Mouse (Mus musculus) cerebellum, adult 8-10 months (tissue): ENCODE results near the gene Zkscan5.
A peak's percentile ranks its signal among the peaks of the same experiment; 100 is the strongest.
"Not testable (repeated sequence)": the region's sequence is repeated elsewhere in the genome, so short reads cannot be mapped to it uniquely, and the experiment has no call there.

Source experiments
- DNase-seq: peaks from one replicate; pipeline ENCODE4 v3.0.0; 2022

Gene Zkscan5

GRCm38 (mm10) chr5:145214679-145215078 lies 10.3 kb downstream of the Zkscan5 start:
- no peak for DNase-seq

- DNase-seq: no peak
These were observed 13.4 kb downstream of the Zkscan5 start for GRCm38 (mm10) chr5:145217746-145218145.

DNA sequence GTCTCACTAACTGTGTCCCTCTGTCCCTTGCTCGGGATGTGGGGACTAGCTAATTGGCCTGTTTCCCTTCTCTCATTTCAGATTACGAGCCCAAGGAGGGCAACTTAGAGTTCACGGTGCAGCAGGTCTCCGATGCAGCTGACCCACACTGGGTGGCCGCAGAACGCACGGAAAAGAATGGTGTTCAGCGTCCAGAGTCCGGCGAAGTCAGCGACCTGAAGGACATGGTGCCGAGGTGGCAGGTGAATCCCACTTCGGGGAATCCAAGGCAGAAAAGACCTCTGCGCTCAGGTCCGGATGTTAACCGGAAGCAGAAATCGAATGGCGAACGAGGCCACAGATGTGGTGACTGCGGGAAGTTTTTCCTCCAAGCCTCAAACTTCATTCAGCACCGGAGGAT lies 13.8 kb downstream of the Zkscan5 start:
- no peak for DNase-seq

DNA sequence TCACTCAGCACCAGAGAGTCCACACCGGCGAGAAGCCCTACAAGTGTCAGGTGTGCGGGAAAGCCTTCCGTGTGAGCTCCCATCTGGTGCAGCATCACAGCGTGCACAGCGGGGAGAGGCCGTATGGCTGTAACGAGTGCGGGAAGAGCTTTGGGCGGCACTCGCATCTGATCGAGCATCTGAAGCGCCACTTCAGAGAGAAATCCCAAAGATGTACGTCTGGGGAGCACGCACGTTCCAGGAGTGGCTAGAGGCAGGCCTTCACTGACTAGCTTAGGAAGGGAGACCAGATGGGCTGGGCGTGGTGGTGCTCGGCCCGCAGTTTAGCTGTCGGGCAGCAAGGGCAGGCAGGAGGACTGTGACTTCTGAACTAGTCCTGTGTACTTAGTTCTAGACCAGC lies 14.3 kb downstream of the Zkscan5 start:
- no peak for DNase-seq

DNA sequence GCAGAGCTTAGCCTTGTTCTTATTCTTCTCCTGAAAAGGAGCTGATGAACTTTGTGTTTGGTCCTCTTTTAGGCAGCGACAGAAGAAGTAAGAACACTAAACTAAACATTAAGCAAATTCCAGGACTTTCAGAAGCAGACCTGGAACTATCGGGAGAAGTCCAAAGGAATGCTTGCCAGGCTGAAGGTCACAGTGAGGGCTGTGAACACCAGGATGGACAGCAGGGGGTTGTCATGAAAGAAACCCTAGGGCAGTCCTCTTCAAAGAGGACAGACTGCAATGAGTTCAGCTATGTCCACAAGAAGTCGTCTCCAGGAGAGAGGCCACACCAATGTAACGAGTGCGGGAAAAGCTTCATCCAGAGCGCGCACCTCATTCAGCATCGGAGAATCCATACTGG lies 15.6 kb downstream of the Zkscan5 start:
- DNase-seq: no peak

GRCm38 (mm10) chr5:145222840-145223239 lies 18.5 kb downstream of the Zkscan5 start:
- no peak for DNase-seq

- DNase-seq: no peak
These were observed 19.0 kb downstream of the Zkscan5 start for GRCm38 (mm10) chr5:145223395-145223794.

DNA sequence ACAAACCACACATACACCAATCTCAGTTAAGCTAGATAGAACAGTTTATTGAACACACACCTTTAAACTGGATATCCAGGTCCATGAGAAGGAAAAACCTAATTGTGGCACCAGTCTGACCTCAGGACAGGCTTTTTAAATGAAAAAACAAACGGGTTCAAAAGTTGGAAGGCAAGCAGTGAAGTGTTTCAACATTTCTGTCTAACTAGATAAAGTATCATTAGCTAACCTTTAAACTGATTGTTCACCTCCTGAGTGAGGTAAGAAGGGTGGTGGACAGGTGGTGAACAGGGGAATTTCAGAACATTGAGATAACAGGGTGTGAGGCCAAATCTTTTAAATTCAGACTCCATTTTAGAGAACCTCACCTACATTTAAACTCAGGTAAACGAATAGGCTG lies 22.1 kb downstream of the Zkscan5 start:
- no peak for DNase-seq

DNA sequence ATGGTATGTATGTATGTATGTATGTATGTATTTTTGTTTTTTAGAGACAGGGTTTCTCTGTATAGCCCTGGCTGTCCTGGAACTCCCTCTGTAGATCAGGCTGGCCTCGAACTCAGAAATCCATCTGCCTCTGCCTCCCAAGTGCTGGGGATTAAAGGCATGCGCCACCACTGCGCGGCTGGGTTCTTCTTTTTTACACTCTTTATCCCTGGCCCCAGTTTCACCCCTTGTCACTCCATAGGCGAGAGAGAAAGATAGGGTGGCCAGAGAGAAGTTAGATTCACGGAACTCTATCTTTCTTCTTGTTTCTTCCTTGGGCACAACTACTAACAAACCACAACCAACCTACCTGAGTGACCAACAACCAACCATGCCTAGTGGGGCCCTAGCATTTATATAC lies 24.9 kb downstream of the Zkscan5 start:
- not testable (repeated sequence) for DNase-seq

DNA sequence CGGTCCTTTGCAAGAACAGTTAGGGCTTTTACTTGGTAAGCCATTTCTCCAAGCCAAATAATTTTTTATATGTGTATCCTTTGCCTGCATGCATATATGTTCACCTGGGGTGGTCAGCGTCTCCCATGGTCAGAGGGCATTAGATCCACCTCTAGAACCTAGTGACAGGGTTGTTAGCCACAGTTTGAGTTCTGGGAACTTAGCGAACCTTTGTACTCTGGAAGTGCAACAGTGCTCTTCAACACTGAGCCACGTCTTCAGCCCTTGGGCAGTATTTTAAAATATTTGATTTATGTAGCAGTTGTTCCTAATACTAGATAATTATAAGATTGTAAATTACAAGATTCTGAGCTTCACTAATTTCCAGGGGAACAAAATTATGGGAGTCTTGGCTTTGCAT lies 26.3 kb downstream of the Zkscan5 start:
- DNase-seq: no peak

DNA sequence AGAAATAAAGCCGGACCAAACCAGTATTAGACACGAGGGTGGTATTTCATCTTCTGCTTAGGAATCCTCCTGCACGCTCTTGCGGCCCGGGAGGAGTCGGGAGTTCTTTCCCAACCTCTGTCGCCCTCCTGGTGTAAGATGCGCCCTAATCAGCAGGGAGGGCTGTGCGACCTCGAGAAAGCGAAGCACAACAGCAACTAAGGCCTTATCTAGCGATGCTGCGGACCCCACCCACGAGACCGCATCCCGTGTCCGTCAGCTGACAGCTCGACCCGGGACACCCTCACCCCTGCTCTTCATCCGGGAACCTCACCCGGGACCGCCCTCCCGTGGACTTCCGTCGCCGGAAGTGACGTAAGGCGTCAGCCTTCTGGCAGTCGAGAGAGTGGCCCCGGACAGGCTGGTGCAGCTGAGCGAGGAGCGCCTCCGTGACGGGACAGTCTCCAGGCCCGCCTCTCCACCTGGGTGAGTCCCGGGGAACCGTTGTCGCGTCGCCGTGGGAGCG lies 27.1 kb downstream of the Zkscan5 start, which contains the start of gene Zfp655:
TSS of gene Zfp655 (plus strand) at position 349 of the 505 bp plus-strand sequence.
- DNase-seq: peak; percentile 97

- no peak for DNase-seq
These were observed 27.6 kb downstream of the Zkscan5 start for GRCm38 (mm10) chr5:145231893-145232411.

GRCm38 (mm10) chr5:145234636-145235035 lies 30.3 kb downstream of the Zkscan5 start:
- DNase-seq: no peak

DNA sequence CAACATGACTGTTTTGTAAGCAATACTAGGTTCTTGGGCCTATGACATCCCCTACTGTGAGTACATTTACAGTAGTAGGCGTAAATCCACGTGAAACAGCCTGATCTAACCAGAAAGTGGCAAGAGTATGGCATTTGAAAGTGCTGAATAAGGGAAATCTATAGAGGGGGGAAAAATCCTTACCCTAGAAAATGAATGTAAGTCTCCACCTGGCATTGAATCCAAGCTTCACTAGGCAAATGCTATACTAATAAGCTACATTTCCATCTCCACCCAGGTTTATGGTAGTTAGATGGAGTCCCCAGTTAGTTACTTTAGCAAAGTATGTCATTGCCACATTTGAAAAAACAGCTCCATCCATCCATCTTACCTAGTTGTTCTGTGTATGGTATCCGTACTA lies 45.2 kb downstream of the Zkscan5 start:
- no peak for DNase-seq
